Mouse (Mus musculus): Measurements from ENCODE around the gene Lrrc8e.

Gene Lrrc8e

GRCm38 (mm10) chr8:4226739-4227347 is at the start of gene Lrrc8e:
Lrrc8e (plus strand) TSS chr8:4226827.
- DNase-seq, result no peak

- no peak for DNase-seq
Observed at GRCm38 (mm10) chr8:4183409-4183808, 43.2 kb upstream of the Lrrc8e start.

GRCm38 (mm10) chr8:4186151-4186550 is 40.5 kb upstream of the Lrrc8e start:
- no peak for DNase-seq

GRCm38 (mm10) chr8:4188605-4189004 is 38.0 kb upstream of the Lrrc8e start:
- DNase-seq, result no peak

- DNase-seq, result no peak
Observed at GRCm38 (mm10) chr8:4189031-4189722, 37.5 kb upstream of the Lrrc8e start.

GRCm38 (mm10) chr8:4192305-4192704 is 34.3 kb upstream of the Lrrc8e start:
- DNase-seq, result no peak

GRCm38 (mm10) chr8:4192807-4193587 is 33.6 kb upstream of the Lrrc8e start:
- DNase-seq, result peak; percentile 81

- no peak for DNase-seq
Observed at GRCm38 (mm10) chr8:4193588-4193894, 33.1 kb upstream of the Lrrc8e start.

- no peak for DNase-seq
Observed at GRCm38 (mm10) chr8:4201321-4201720, 25.3 kb upstream of the Lrrc8e start.

- DNase-seq, result no peak
Observed at GRCm38 (mm10) chr8:4205246-4206123, 21.1 kb upstream of the Lrrc8e start.

- DNase-seq, result peak; percentile 48
Observed at GRCm38 (mm10) chr8:4206182-4207015, 20.2 kb upstream of the Lrrc8e start.

- no peak for DNase-seq
Observed at GRCm38 (mm10) chr8:4207016-4207350, 19.6 kb upstream of the Lrrc8e start.

GRCm38 (mm10) chr8:4211097-4211496 is 15.5 kb upstream of the Lrrc8e start:
- no peak for DNase-seq

GRCm38 (mm10) chr8:4212809-4213209 is 13.8 kb upstream of the Lrrc8e start:
- no peak for DNase-seq

- no peak for DNase-seq
Observed at GRCm38 (mm10) chr8:4213210-4214005, 13.2 kb upstream of the Lrrc8e start.

GRCm38 (mm10) chr8:4214006-4214980 is 12.3 kb upstream of the Lrrc8e start:
- DNase-seq, result no peak

GRCm38 (mm10) chr8:4216296-4216695 is 10.3 kb upstream of the Lrrc8e start:
- no peak for DNase-seq

GRCm38 (mm10) chr8:4216791-4217621 is 9.6 kb upstream of the Lrrc8e start, which contains the start of gene Prr36:
Prr36 (minus strand) TSS chr8:4217459.
- DNase-seq, result peak; percentile 75

GRCm38 (mm10) chr8:4219617-4220016 is 7.0 kb upstream of the Lrrc8e start:
- peak; percentile 38 for DNase-seq

Measured in right cerebral cortex, postnatal 25 days (tissue).